Mouse (Mus musculus) hindbrain, embryonic 11.5 days (tissue): ENCODE results near the gene Atxn7. TPM values are rescaled to one million over a fixed set of nuclear protein-coding genes. Genes with fewer than 3 reads are reported as not detected.
"Not testable (repeated sequence)": the region's sequence is repeated elsewhere in the genome, so short reads cannot be mapped to it uniquely, and the experiment has no call there.

Experiments used
- ATAC-seq: fragments of 200-750 bp; cut with Nextera tagmentation; 2 replicates; pipeline ENCODE4 v1.8.0; 2017; ENCODE audit warnings: mild to moderate bottlenecking, moderate TSS enrichment, moderate library complexity; ENCODE audit not compliant: low FRiP score
- DNase-seq: peaks from one replicate; pipeline ENCODE4 v3.0.0-alpha.2; 2015; ENCODE audit warnings: low spot score
- H3K27ac ChIP-seq: fragments of 300-500 bp; sonication (generic); 2 replicates; pipeline ENCODE4 v1.5.1; 2014; ENCODE audit warnings: mild to moderate bottlenecking, low read depth, low read length
- H3K27me3 ChIP-seq: fragments of 300-500 bp; sonication (generic); 2 replicates; pipeline ENCODE4 v1.6.1; 2014; ENCODE audit warnings: mild to moderate bottlenecking, low read length, moderate library complexity, mixed read lengths; ENCODE audit not compliant: control insufficient read depth, insufficient read depth
- H3K36me3 ChIP-seq: fragments of 300-500 bp; sonication (generic); 2 replicates; pipeline ENCODE4 v1.6.1; 2014; ENCODE audit warnings: mild to moderate bottlenecking, low read length, moderate library complexity, mixed read lengths; ENCODE audit not compliant: control insufficient read depth, insufficient read depth
- H3K4me1 ChIP-seq: fragments of 300-500 bp; sonication (generic); replicated peaks from 2 replicates; pipeline ENCODE4 v1.6.1; 2014; ENCODE audit warnings: low read length, mixed read lengths; ENCODE audit not compliant: control insufficient read depth, insufficient read depth
- H3K4me2 ChIP-seq: fragments of 300-500 bp; sonication (generic); replicated peaks from 2 replicates; pipeline ENCODE4 v1.6.1; 2014; ENCODE audit warnings: mild to moderate bottlenecking, low read depth, low read length
- H3K4me3 ChIP-seq: fragments of 300-500 bp; sonication (generic); 2 replicates; pipeline ENCODE4 v1.5.1; 2014; ENCODE audit warnings: low read depth, low read length
- H3K9ac ChIP-seq: fragments of 300-500 bp; sonication (generic); 2 replicates; pipeline ENCODE4 v1.6.1; 2014; ENCODE audit warnings: low read depth, low read length
- H3K9me3 ChIP-seq: fragments of 300-500 bp; sonication (generic); 2 replicates; pipeline ENCODE4 v1.6.1; 2016; ENCODE audit warnings: low read length; ENCODE audit not compliant: control insufficient read depth
- WGBS: fragments of 180-500 bp; shearing (Covaris S2); extraction: QIAGEN DNeasy Blood & Tissue Kit; methylation state at CpG from one replicate; pipeline ENCODE4 v1.1.7; 2014; 5-methylcytosine and 5-hydroxymethylcytosine counted together
- polyA plus RNA-seq: library from polyadenylated mRNA; unstranded; fragments of >200 nt; fragmentation: Nextera tagmentation; extraction: Ambion mirVana; gene quantifications from 2 replicates; pipeline ENCODE4 v1.2.1, GENCODE M21; 2014

Atxn7 gene
- polyA plus RNA-seq, 1 experiment from 2014 or later = 6.3 TPM

DNA sequence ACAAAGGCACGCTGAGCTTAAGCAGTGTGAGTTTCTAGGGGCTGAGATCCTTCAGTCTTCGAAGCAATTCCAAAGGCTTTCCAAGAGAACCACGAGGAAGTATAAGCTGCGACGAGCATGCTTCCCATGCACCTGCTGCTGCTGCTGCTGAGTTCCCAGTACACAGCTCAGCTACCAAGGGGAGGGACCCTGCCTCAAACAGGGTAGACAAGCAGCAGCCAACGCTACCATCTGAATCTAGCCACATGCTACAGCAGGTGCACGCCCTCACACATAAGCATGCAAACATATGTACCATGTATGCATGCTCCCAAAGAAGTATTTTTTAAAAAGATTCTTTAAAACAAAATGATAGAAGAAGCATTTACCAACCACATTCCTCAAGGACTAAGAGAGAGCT, 12.9 kb upstream of the Atxn7 start:
- DNase-seq (no peak), ATAC-seq (no peak)
- WGBS = 96% methylated on average over 7 of the region's 7 CpGs
- no peaks in the 10 kb centered on the region for H3K4me1 ChIP-seq
- H3K27me3 ChIP-seq = no peaks in the 10 kb centered on the region
- H3K9me3 ChIP-seq = no peaks in the 10 kb centered on the region
- H3K4me3 ChIP-seq = no peak overlapping the region
- H3K27ac ChIP-seq = no peak overlapping the region
- no peak overlapping the region for H3K9ac ChIP-seq
- H3K36me3 ChIP-seq = peaks cover 7% of the 10 kb centered on the region; the same call in 1 of the 2 replicates
- no peak overlapping the region for H3K4me2 ChIP-seq

DNA sequence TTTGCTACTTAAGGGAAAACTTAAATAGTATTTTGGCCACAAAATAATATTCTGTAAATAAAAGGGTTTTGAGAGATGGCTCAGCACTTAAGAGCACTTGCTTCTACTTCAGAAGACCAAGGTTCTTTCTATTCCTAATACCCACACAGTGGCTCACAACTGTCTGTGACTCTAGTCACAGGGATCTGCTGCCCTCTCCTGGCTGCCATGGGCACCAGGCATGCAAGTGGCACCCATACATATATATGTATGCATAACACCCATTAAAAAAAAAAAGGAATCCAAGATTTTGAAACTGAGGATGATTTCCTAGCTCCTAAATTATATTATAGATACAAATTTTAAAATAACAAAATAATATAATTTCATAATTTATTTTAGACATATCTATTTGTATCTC, 10.8 kb upstream of the Atxn7 start:
- no peaks in the 10 kb centered on the region for H3K4me1 ChIP-seq
- peaks cover 7% of the 10 kb centered on the region; the same call in 1 of the 2 replicates for H3K36me3 ChIP-seq
- DNase-seq (peak; percentile 45), ATAC-seq (no peak)
- H3K27me3 ChIP-seq = no peaks in the 10 kb centered on the region
- H3K27ac ChIP-seq = no peak overlapping the region
- no peaks in the 10 kb centered on the region for H3K9me3 ChIP-seq
- no peak overlapping the region for H3K4me2 ChIP-seq
- H3K9ac ChIP-seq = no peak overlapping the region
- no peak overlapping the region for H3K4me3 ChIP-seq

DNA sequence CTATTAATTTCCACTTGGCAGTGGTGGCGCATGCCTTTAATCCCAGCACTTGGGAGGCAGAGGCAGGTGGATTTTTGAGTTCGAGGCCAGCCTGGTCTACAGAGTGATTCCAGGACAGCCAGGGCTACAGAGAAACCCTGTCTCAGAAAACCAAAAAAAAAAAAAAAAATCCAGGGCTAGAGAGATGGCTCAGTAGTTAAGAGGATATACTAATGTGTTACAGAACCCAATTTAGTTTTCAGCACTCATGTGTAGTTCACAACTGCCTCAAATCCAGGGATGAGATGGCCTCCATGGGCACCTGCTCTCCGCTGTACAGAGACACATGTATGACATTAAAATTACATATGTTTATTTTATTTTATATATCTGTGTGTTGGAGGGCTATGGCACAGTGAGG, 9.1 kb upstream of the Atxn7 start:
- not testable (repeated sequence) for H3K27ac ChIP-seq, H3K4me2 ChIP-seq, H3K9me3 ChIP-seq, DNase-seq, H3K9ac ChIP-seq, H3K4me1 ChIP-seq, H3K4me3 ChIP-seq, ATAC-seq, H3K27me3 ChIP-seq, H3K36me3 ChIP-seq
- 99% methylated on average over 3 of the region's 3 CpGs for WGBS

DNA sequence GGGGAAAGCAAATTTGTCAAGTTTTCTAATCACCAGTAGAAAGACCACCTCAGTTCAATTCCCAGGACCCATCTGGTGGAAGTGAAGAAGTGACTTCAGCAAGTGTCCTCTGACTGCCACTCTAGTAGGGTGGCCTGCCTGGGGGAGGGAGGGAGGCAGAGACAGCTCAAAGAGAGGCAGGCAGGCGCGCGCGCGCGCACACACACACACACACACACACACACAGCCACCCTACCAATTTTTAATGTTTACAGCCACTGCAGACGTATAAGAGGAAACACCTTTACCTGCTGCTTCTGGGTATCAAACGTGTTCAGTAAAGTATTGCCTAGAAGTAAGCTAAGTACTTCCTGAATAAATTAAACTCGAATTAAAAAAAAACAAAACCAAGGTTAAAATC, 1.2 kb upstream of the Atxn7 start:
- peak overlapping the region; percentile 51 for H3K4me2 ChIP-seq
- under 1% methylated on average over 9 of the region's 9 CpGs for WGBS
- peak overlapping the region; percentile 99 for H3K9ac ChIP-seq
- H3K9me3 ChIP-seq = no peaks in the 10 kb centered on the region
- peak overlapping the region; percentile 90; the same call in 1 of the 2 replicates for H3K27ac ChIP-seq
- ATAC-seq (peak; percentile 58), DNase-seq (peak; percentile 58)
- no peaks in the 10 kb centered on the region for H3K36me3 ChIP-seq
- no peaks in the 10 kb centered on the region for H3K27me3 ChIP-seq
- H3K4me3 ChIP-seq = peak overlapping the region; percentile 92
- H3K4me1 ChIP-seq = no peaks in the 10 kb centered on the region

DNA sequence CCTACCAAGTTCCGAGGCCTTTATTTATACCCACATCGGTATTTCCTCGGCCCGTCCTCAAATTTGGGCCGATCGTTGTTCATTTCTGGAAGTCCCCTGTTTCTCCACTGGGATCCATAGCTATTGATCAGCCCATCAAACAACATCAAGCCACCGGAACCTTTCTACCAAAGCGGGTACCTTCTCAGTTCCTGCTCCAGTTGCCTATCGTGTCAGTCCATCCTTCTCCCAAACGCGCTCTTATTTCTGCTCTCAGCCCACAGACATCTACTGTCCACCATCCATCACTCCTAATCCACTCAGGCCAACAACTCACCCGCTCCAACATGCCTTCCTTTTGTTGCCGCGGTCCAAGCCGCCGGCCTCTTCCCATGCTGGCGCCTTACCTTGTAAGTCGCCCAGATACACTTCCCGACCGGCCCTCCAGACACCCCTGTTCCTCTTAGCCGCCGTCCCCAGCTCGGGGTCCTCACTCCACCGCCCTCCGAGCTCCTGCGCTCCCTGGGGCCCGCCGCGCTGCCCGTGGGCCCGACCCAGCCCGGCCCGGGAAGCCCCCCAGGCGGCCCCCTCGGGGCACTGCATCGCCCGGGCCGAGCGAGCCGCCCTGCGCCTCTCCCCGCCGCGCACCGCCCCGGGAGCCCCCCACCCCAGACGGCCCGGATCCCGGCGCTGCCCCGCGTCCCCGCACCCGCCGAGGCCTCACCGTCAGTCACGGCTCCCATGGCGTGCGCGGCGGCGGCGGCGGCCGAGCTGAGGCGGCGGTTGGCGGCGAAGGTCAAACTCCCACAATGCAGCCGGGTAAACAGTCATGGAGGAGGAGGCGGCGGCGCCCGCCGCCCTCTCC, 536 bp upstream of the Atxn7 start:
- Histone ChIP-seq H3K36me3 (no peaks in the 10 kb centered on the region), H3K9me3 (no peaks in the 10 kb centered on the region), H3K4me3 (peak overlapping the region; percentile 92), H3K27ac (peak overlapping the region; percentile 90), H3K4me2 (peak overlapping the region; percentile 51), H3K4me1 (no peaks in the 10 kb centered on the region), H3K9ac (peak overlapping the region; percentile 99), H3K27me3 (no peaks in the 10 kb centered on the region)
- WGBS = under 1% methylated on average over 23 of the region's 75 CpGs
- DNase-seq (peak; percentile 77), ATAC-seq (peak; percentile 92)

DNA sequence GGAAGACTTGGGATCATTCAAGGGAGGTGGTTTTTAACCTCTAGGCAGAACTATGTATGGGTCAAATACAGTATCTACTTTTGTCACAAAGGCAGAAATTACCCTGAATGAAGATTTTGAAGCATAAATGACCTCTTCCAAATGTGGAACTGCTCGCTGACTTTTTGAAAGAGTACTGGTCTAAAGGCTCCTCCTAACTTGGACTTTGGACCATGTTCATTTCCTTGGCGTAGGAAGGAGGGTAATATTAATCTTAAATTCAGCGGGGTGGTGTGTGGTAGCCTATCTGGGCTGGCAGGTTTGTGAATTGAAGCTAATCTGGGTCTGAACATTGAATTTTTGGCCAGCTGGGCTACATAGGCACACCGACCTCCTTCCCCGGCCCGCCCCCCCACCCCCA, 1.2 kb downstream of the Atxn7 start:
- 92% methylated on average over 6 of the region's 6 CpGs for WGBS
- Histone ChIP-seq H3K4me2 (no peak overlapping the region), H3K4me3 (no peak overlapping the region), H3K9me3 (no peaks in the 10 kb centered on the region), H3K27me3 (no peaks in the 10 kb centered on the region), H3K27ac (no peak overlapping the region), H3K4me1 (no peaks in the 10 kb centered on the region), H3K36me3 (no peaks in the 10 kb centered on the region), H3K9ac (no peak overlapping the region)
- ATAC-seq (no peak), DNase-seq (no peak)

DNA sequence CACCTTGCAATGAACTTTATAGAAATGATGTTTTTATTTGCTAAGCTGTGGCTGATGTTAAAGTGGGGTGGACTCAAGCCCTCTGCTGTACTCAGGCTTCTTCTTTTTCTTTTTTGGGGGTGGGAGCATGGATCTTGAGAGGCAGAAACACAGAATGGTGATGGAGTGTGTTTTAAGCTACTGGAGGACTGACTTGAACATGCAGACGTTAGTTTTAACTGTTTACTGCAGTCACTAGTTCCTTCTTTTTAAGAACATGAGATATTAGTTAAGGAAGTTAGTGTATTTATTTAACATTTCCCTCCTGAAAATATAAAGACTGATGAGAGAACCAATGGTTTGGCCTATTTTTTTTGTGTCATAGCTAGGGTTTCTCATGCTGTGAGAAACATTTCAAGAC, 2.3 kb downstream of the Atxn7 start:
- Histone ChIP-seq H3K4me1 (no peaks in the 10 kb centered on the region), H3K4me2 (no peak overlapping the region), H3K27me3 (no peaks in the 10 kb centered on the region), H3K9me3 (no peaks in the 10 kb centered on the region), H3K4me3 (no peak overlapping the region), H3K36me3 (no peaks in the 10 kb centered on the region), H3K9ac (no peak overlapping the region), H3K27ac (no peak overlapping the region)
- ATAC-seq = no peak
- WGBS = 79% methylated on average over 1 of the region's 1 CpGs
- no peak for DNase-seq

DNA sequence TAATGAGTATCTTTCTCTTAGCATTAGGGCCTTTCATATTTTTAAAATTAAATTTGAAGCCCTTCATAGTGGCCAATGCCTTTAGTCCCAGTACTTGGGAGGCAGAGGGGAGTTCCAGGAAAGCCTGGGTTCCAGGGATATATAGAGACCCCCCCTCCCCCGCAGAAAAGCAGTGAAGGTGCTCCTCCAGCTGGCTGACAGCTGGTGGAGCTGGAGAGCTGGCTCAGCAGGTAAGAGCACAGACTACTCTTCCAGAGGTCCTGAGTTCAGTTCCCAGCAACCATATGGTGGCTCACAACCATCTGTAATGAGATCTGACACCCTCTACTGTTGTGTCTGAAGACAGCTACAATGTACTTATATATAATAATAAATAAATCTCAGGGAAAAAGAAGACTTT, 6.4 kb downstream of the Atxn7 start:
- Histone ChIP-seq H3K27ac (no peak overlapping the region), H3K9ac (no peak overlapping the region), H3K4me1 (no peaks in the 10 kb centered on the region), H3K27me3 (no peaks in the 10 kb centered on the region), H3K4me2 (no peak overlapping the region), H3K9me3 (no peaks in the 10 kb centered on the region), H3K36me3 (no peaks in the 10 kb centered on the region), H3K4me3 (no peak overlapping the region)
- no peak for DNase-seq
- 50% methylated on average over 1 of the region's 1 CpGs for WGBS
- no peak for ATAC-seq

DNA sequence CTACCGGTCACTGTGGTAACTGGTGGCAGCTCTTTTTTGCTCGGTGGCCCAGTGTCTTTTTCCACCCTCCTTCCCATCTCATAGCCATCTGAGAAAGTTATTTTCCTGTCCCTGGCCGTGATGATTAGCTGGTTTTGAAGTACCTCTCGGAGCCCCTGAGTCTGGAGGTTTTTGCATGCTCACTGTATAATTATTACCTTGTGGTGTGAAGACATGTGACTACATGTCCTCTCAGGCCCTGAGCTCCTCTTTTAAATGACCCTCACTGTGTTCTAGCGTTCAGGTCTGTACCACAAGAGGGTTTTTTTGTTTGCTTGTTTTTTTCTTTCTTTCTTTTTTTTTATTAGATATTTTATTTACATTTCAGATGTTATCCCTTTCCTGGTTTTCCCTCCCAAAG, 7.2 kb downstream of the Atxn7 start:
- Histone ChIP-seq H3K36me3 (no peaks in the 10 kb centered on the region), H3K4me2 (no peak overlapping the region), H3K9me3 (no peaks in the 10 kb centered on the region), H3K4me3 (no peak overlapping the region), H3K27me3 (no peaks in the 10 kb centered on the region), H3K27ac (no peak overlapping the region), H3K4me1 (no peaks in the 10 kb centered on the region), H3K9ac (no peak overlapping the region)
- ATAC-seq (no peak), DNase-seq (no peak)
- WGBS = 89% methylated on average over 5 of the region's 5 CpGs
